Mouse (Mus musculus) CH12.LX (cell line): ENCODE data around the gene Phgdh. TPM values are rescaled to one million over a fixed set of nuclear protein-coding genes. Genes with fewer than 3 reads are reported as not detected.

Experiments
- DNase-seq: peaks from one replicate; pipeline ENCODE4 v3.0.0-alpha.2; 2013; ENCODE audit errors: extremely low read depth
- H3K27ac ChIP-seq: 2 replicates; pipeline ENCODE4 v1.5.1; 2012; ENCODE audit warnings: low read depth, mild to moderate bottlenecking, control low read depth, moderate library complexity; ENCODE audit not compliant: insufficient read depth
- H3K27me3 ChIP-seq: replicated peaks from 2 replicates; pipeline ENCODE3; 2012; ENCODE audit warnings: inconsistent platforms
- H3K36me3 ChIP-seq, 2 experiments: replicated peaks in 1 of 2; 2 replicates each; pipeline versions ENCODE3 to v1.6.1; 2012; ENCODE audit warnings: inconsistent platforms in 1 of 2, low read length in 1 of 2, mild to moderate bottlenecking in 1 of 2, mixed read lengths in 1 of 2, moderate library complexity in 1 of 2; ENCODE audit not compliant: control insufficient read depth in 1 of 2, insufficient read depth in 1 of 2
- H3K4me1 ChIP-seq, 2 experiments: 2 replicates each; pipeline ENCODE4 v1.6.1; 2012; ENCODE audit warnings: inconsistent platforms in 1 of 2, moderate library complexity in 1 of 2; ENCODE audit not compliant: insufficient read depth in 2 of 2, control insufficient read depth in 1 of 2
- H3K4me2 ChIP-seq: 2 replicates; pipeline ENCODE4 v1.6.1; 2012; ENCODE audit warnings: low read depth, mild to moderate bottlenecking, control low read depth; ENCODE audit not compliant: poor library complexity, insufficient read depth, severe bottlenecking
- H3K4me3 ChIP-seq, 3 experiments: fragments of 150-350 bp in 1 of 3; sonication (generic) in 1 of 3; replicated peaks in 1 of 3; 2 replicates each; pipeline versions ENCODE3 to v1.5.1; 2011 to 2012; ENCODE audit warnings: low read depth in 2 of 3, low read length in 2 of 3, mild to moderate bottlenecking in 2 of 3, moderate library complexity in 2 of 3, control low read depth in 1 of 3, improper control_type of control experiment in 1 of 3, inconsistent platforms in 1 of 3, mixed read lengths in 1 of 3; ENCODE audit not compliant: poor library complexity in 1 of 3
- H3K79me2 ChIP-seq: replicated peaks from 2 replicates; pipeline ENCODE4 v1.6.1; 2012; ENCODE audit warnings: mild to moderate bottlenecking, moderate library complexity; ENCODE audit not compliant: control insufficient read depth, poor library complexity, insufficient read depth, severe bottlenecking; ENCODE audit errors: extremely low read depth
- H3K9ac ChIP-seq: 2 replicates; pipeline ENCODE4 v1.6.1; 2012; ENCODE audit warnings: low read depth, mild to moderate bottlenecking, control low read depth, moderate library complexity; ENCODE audit not compliant: insufficient read depth
- H3K9me3 ChIP-seq: replicated peaks from 2 replicates; pipeline ENCODE3; 2012; ENCODE audit warnings: low read length, inconsistent platforms, mixed read lengths
- BHLHE40 ChIP-seq: IDR thresholded peaks from 2 replicates; pipeline ENCODE4 v1.6.1; 2011; ENCODE audit warnings: mild to moderate bottlenecking, low read depth, low read length, improper control_type of control experiment
- CHD2 ChIP-seq: IDR thresholded peaks from 2 replicates; pipeline ENCODE4 v1.6.1; 2011; ENCODE audit warnings: low read length, improper control_type of control experiment
- CTCF ChIP-seq, 2 experiments: IDR thresholded peaks in 1 of 2; conservative IDR thresholded peaks in 1 of 2; 2 replicates each; pipeline ENCODE4 v1.5.1; 2011 to 2012; ENCODE audit warnings: low read depth in 2 of 2, low read length in 2 of 2, improper control_type of control experiment in 1 of 2, inconsistent platforms in 1 of 2, mild to moderate bottlenecking in 1 of 2, moderate library complexity in 1 of 2
- ELF1 ChIP-seq: IDR thresholded peaks from 2 replicates; pipeline ENCODE4 v1.6.1; 2014; ENCODE audit warnings: low read depth, mild to moderate bottlenecking, inconsistent platforms, low read length, improper control_type of control experiment
- HCFC1 ChIP-seq: IDR thresholded peaks from 2 replicates; pipeline ENCODE4 v1.6.1; 2012; ENCODE audit warnings: low read depth, mild to moderate bottlenecking, inconsistent platforms, low read length, improper control_type of control experiment
- IRF4 ChIP-seq: IDR thresholded peaks from 2 replicates; pipeline ENCODE4 v1.6.1; 2014; ENCODE audit warnings: low read depth, mild to moderate bottlenecking, inconsistent platforms, low read length, improper control_type of control experiment
- JUND ChIP-seq: conservative IDR thresholded peaks from 2 replicates; pipeline ENCODE4 v1.6.1; 2011; ENCODE audit warnings: low read depth, low read length, improper control_type of control experiment
- KAT2A ChIP-seq: IDR thresholded peaks from 2 replicates; pipeline ENCODE4 v1.6.1; 2012; ENCODE audit warnings: low read length, improper control_type of control experiment, inconsistent platforms; ENCODE audit not compliant: insufficient replicate concordance
- MAFK ChIP-seq: IDR thresholded peaks from 2 replicates; pipeline ENCODE4 v1.6.1; 2011; ENCODE audit warnings: low read length, improper control_type of control experiment; ENCODE audit not compliant: insufficient replicate concordance
- MAZ ChIP-seq: IDR thresholded peaks from 2 replicates; pipeline ENCODE4 v1.6.1; 2012; ENCODE audit warnings: low read depth, mild to moderate bottlenecking, inconsistent platforms, low read length, improper control_type of control experiment, moderate library complexity
- MEF2A ChIP-seq: IDR thresholded peaks from 2 replicates; pipeline ENCODE4 v1.6.1; 2014; ENCODE audit warnings: low read depth, mild to moderate bottlenecking, inconsistent platforms, low read length, improper control_type of control experiment, borderline replicate concordance
- MXI1 ChIP-seq: IDR thresholded peaks from 2 replicates; pipeline ENCODE4 v1.6.1; 2011; ENCODE audit warnings: mild to moderate bottlenecking, low read depth, low read length, improper control_type of control experiment
- MYC ChIP-seq: IDR thresholded peaks from 2 replicates; pipeline ENCODE4 v1.6.1; 2011; ENCODE audit warnings: low read depth, mild to moderate bottlenecking, improper control_type of control experiment, low read length
- PAX5 ChIP-seq: IDR thresholded peaks from 2 replicates; pipeline ENCODE4 v1.6.1; 2012; ENCODE audit warnings: low read length, inconsistent platforms, mixed read lengths
- POLR2AphosphoS2 ChIP-seq: IDR thresholded peaks from 2 replicates; pipeline ENCODE4 v1.6.1; 2011; ENCODE audit warnings: low read depth, low read length, improper control_type of control experiment
- RAD21 ChIP-seq: IDR thresholded peaks from 2 replicates; pipeline ENCODE4 v1.6.1; 2011; ENCODE audit warnings: low read depth, mild to moderate bottlenecking, low read length, improper control_type of control experiment, moderate library complexity
- RCOR1 ChIP-seq: conservative IDR thresholded peaks from 2 replicates; pipeline ENCODE4 v1.6.1; 2012; ENCODE audit warnings: low read depth, mild to moderate bottlenecking, inconsistent platforms, low read length, improper control_type of control experiment
- SIN3A ChIP-seq: IDR thresholded peaks from 2 replicates; pipeline ENCODE4 v1.6.1; 2012; ENCODE audit warnings: low read length, improper control_type of control experiment, inconsistent platforms
- TBP ChIP-seq: conservative IDR thresholded peaks from 2 replicates; pipeline ENCODE4 v1.6.1; 2011; ENCODE audit warnings: low read depth, low read length, improper control_type of control experiment
- TCF12 ChIP-seq: IDR thresholded peaks from 2 replicates; pipeline ENCODE4 v1.6.1; 2014; ENCODE audit warnings: low read depth, mild to moderate bottlenecking, inconsistent platforms, low read length, improper control_type of control experiment
- UBTF ChIP-seq: IDR thresholded peaks from 2 replicates; pipeline ENCODE4 v1.6.1; 2012; ENCODE audit warnings: low read depth, mild to moderate bottlenecking, inconsistent platforms, low read length, improper control_type of control experiment, moderate library complexity
- USF1 ChIP-seq: IDR thresholded peaks from 2 replicates; pipeline ENCODE4 v1.6.1; 2014; ENCODE audit warnings: low read depth, mild to moderate bottlenecking, inconsistent platforms, low read length, improper control_type of control experiment
- USF2 ChIP-seq: conservative IDR thresholded peaks from 2 replicates; pipeline ENCODE4 v1.6.1; 2011; ENCODE audit warnings: low read depth, low read length, improper control_type of control experiment
- ZC3H11A ChIP-seq: IDR thresholded peaks from 2 replicates; pipeline ENCODE4 v1.6.1; 2012; ENCODE audit warnings: low read depth, mild to moderate bottlenecking, inconsistent platforms, low read length, improper control_type of control experiment
- ZKSCAN1 ChIP-seq: IDR thresholded peaks from 2 replicates; pipeline ENCODE4 v1.6.1; 2012; ENCODE audit warnings: low read depth, inconsistent platforms, low read length, improper control_type of control experiment, borderline replicate concordance
- ZMIZ1 ChIP-seq: IDR thresholded peaks from 2 replicates; pipeline ENCODE4 v1.6.1; 2012; ENCODE audit warnings: low read depth, mild to moderate bottlenecking, inconsistent platforms, low read length, improper control_type of control experiment
- dilution Hi-C: fragments of 300-500 bp; cut with MboI; formaldehyde crosslinking; loops from 2 replicates; pipeline ENCODE4 v1.14.3; 2020; ENCODE audit warnings: low sequenced_read_pairs; ENCODE audit not compliant: extremely low pct_unique_long_range_greater_than_20kb, extremely low pct_ligation_motif_present
- in situ Hi-C: fragments of 300-500 bp; cut with MboI; formaldehyde crosslinking; loops from 3 replicates; pipeline ENCODE4 v1.14.3; 2019; ENCODE audit warnings: low sequenced_read_pairs, low pct_ligation_motif_present, low pct_unique_long_range_greater_than_20kb, mixed read lengths
- polyA plus RNA-seq: library from polyadenylated mRNA; unstranded; fragments of >175 nt; gene quantifications from 2 replicates; pipeline ENCODE4 v1.2.1, GENCODE M21; 2012; ENCODE audit warnings: low read depth; ENCODE audit not compliant: insufficient read length
- total RNA-seq, 2 experiments: library from RNA; depleted of rRNA; stranded (reverse); fragments of 300-350 nt in 1 of 2; fragments of >200 nt in 1 of 2; gene quantifications; 2 replicates each; pipeline ENCODE4 v1.2.3; 2012 to 2014

The Phgdh gene
- total and polyA plus RNA-seq, 3 experiments: 543 to 631 (median 587) TPM

DNA sequence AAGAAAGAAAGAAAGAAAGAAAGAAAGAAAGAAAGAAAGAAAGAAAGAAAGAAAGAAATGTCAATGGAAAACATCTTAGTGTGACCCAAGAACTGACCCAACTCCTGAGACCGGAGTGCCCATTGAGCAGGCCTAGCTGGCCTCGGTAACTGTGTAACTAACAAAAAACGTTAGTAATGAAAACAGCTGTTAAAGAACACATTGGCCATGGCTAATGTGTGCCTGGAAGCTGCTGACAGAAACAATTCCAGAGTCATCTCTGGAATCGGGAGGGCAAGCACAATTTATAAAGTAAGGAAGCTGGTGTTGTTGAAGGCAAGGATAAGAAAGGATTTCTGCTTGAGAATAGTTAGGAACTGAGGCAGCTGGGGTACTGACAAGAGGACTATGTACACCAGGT, 28.5 kb upstream of the Phgdh start:
- no peak overlapping the region for H3K4me3 ChIP-seq
- TF ChIP-seq SIN3A (no peak), MXI1 (no peak), MEF2A (no peak), CHD2 (no peak), TBP (no peak), ZKSCAN1 (no peak)
- H3K4me2 ChIP-seq: no peak overlapping the region
- no peak for DNase-seq
- in situ Hi-C loops: no loop called here
- no peaks in the 10 kb centered on the region for H3K4me1 ChIP-seq
- H3K9me3 ChIP-seq: peaks cover 6% of the 10 kb centered on the region
- H3K27ac ChIP-seq: no peak overlapping the region
- H3K27me3 ChIP-seq: no peaks in the 10 kb centered on the region
- no peaks in the 10 kb centered on the region for H3K79me2 ChIP-seq
- no peaks in the 10 kb centered on the region for H3K36me3 ChIP-seq
- dilution Hi-C loops: no loop called here
- H3K9ac ChIP-seq: no peak overlapping the region

DNA sequence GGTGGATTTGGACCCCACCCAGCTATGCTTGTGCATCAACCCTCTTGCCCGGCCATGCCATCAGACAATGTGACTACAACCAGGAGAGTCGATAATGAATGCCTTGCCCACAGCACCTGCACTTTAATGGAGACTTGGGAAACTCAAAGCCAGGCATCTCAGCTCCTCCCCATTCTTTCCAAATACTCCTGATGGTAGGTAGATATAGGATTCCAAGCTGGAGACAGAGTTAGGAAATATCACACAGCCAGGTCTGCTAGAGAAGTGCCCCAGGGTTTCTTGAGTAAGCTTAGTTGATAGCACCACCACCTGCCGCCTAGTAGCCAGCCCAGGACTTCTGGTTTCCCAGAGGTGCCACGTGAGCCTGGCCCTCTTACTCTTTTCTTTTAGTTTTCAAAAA, 27.0 kb upstream of the Phgdh start:
- H3K4me2 ChIP-seq: no peak overlapping the region
- no peaks in the 10 kb centered on the region for H3K79me2 ChIP-seq
- no peak overlapping the region for H3K9ac ChIP-seq
- in situ Hi-C loops: no loop called here
- H3K4me1 ChIP-seq: no peaks in the 10 kb centered on the region
- no peak overlapping the region for H3K4me3 ChIP-seq
- no peak overlapping the region for H3K27ac ChIP-seq
- peaks cover 3% of the 10 kb centered on the region for H3K9me3 ChIP-seq
- no peaks in the 10 kb centered on the region for H3K27me3 ChIP-seq
- dilution Hi-C loops: no loop called here
- TF ChIP-seq USF1: no peak
- TF ChIP-seq SIN3A: no peak
- TF ChIP-seq ZC3H11A: no peak
- no peak for TF ChIP-seq RAD21
- no peak for TF ChIP-seq MAFK
- no peak for TF ChIP-seq PAX5
- TF ChIP-seq, all 38 proteins: peak for 0
- DNase-seq: no peak
- no peaks in the 10 kb centered on the region for H3K36me3 ChIP-seq

DNA sequence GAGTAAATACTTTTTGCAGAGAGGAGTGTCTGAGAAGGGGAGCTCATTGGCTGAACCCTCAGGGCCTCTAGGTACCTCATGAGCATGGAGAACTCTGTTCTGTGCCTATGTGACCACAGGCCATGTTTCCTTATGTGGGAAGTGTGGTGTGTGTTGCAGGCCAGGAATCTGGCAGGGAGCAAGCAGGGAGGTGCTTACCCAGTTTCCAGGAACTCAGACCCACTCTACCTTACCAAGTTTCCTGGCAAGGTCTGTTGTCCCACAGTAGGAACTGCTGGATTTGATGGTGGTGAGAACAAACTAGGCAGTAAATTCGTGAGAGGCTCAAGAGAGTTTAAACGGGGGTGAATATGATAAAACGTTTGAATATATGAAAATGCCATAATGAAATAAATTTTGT, 26.3 kb upstream of the Phgdh start:
- Histone ChIP-seq H3K79me2 (no peaks in the 10 kb centered on the region), H3K27me3 (no peaks in the 10 kb centered on the region), H3K27ac (no peak overlapping the region), H3K36me3 (no peaks in the 10 kb centered on the region), H3K4me1 (no peaks in the 10 kb centered on the region), H3K4me2 (no peak overlapping the region), H3K4me3 (no peak overlapping the region), H3K9me3 (peaks cover under 1% of the 10 kb centered on the region), H3K9ac (no peak overlapping the region)
- in situ Hi-C loops (no loop called here), dilution Hi-C loops (no loop called here)
- DNase-seq: no peak
- TF ChIP-seq CTCF (conservative IDR thresholded peaks at IDR 0.05 in 1 of 2, IDR thresholded peaks at IDR 0.05 in 1 of 2; ENCODE audit: low read depth in 2 of 2, low read length in 2 of 2) (no peak), SIN3A (no peak), UBTF (no peak), USF2 (no peak), RCOR1 (no peak), ZKSCAN1 (no peak), IRF4 (no peak), PAX5 (no peak), CHD2 (no peak), ELF1 (no peak), POLR2AphosphoS2 (no peak), ZMIZ1 (no peak), MYC (no peak), HCFC1 (no peak), USF1 (no peak), KAT2A (no peak), BHLHE40 (no peak), MAZ (no peak), TCF12 (no peak), JUND (no peak)
